Comparison of ENCODE assay signal across 8 mouse cellular contexts in genomic region chr9:114982689-114983360, GRCm38 (mm10). TPM values are rescaled to one million over a fixed set of nuclear protein-coding genes. Genes with fewer than 3 reads are reported as not detected.
DNase-seq lines count a peak whose midpoint lies in the region; ATAC-seq lines count a peak whose summit lies in the region.

TSS of gene Rps27rt (minus strand) at chr9:114982739.

- H3K27ac ChIP-seq in lung, embryonic 16.5 days (ENCODE audit: low read length) = no peak within 1 kb of the TSS
- H3K27ac ChIP-seq in brown adipose tissue, adult 24 weeks (replicated peaks; ENCODE audit: low read depth, low read length) = no peak within 1 kb of the TSS
- no peak within 1 kb of the TSS for H3K27ac ChIP-seq in midbrain, embryonic 15.5 days

- no peak within 1 kb of the TSS for H3K4me2 ChIP-seq in lung, embryonic 16.5 days (ENCODE audit: low read depth, low read length)
- H3K4me2 ChIP-seq in midbrain, embryonic 15.5 days = no peak within 1 kb of the TSS

- no peak for DNase-seq in lung, postnatal 4 days
- no peak for DNase-seq in gonadal fat pad, adult 2 months (ENCODE audit: low read depth)
- DNase-seq in large intestine, adult 2 months (ENCODE audit: low read depth, low spot score) = no peak
- no peak for DNase-seq in cerebellum, postnatal 36 days
- no peak for DNase-seq in lung, postnatal 14 days

- H3K36me3 ChIP-seq in lung, embryonic 16.5 days (ENCODE audit: control insufficient read depth, insufficient read depth, low read length) = no peaks in the 10 kb centered on the region
- H3K36me3 ChIP-seq in midbrain, embryonic 15.5 days (replicated peaks) = no peaks in the 10 kb centered on the region

- H3K27me3 ChIP-seq in lung, embryonic 16.5 days (ENCODE audit: control insufficient read depth, insufficient read depth, low read depth, low read length) = no peaks in the 10 kb centered on the region; the same call in 1 of the 2 replicates
- H3K27me3 ChIP-seq in midbrain, embryonic 15.5 days (replicated peaks) = 0 out of 2 replicates have a peak, but pooled peaks cover 3% of the 10 kb centered on the region

- H3K4me1 ChIP-seq in lung, embryonic 16.5 days (replicated peaks; ENCODE audit: control insufficient read depth, insufficient read depth, low read length) = peaks cover 6% of the 10 kb centered on the region; the same call in 1 of the 2 replicates
- no peaks in the 10 kb centered on the region for H3K4me1 ChIP-seq in brown adipose tissue, adult 24 weeks (ENCODE audit: control insufficient read depth, insufficient read depth, insufficient read length, low read length)
- H3K4me1 ChIP-seq in midbrain, embryonic 15.5 days = peaks cover 10% of the 10 kb centered on the region

- no peak for ATAC-seq in lung, embryonic 16.5 days (ENCODE audit: low read depth)
- no peak for ATAC-seq in midbrain, embryonic 15.5 days (replicated peaks)

- no peak within 1 kb of the TSS for H3K4me3 ChIP-seq in lung, embryonic 16.5 days (ENCODE audit: low read length)
- H3K4me3 ChIP-seq in brown adipose tissue, adult 24 weeks (ENCODE audit: insufficient read depth, low read depth, low read length) = no peak within 1 kb of the TSS
- no peak within 1 kb of the TSS for H3K4me3 ChIP-seq in midbrain, embryonic 15.5 days

- H3K9me3 ChIP-seq in lung, embryonic 16.5 days (ENCODE audit: control insufficient read depth, low read length) = no peaks in the 10 kb centered on the region
- no peaks in the 10 kb centered on the region for H3K9me3 ChIP-seq in midbrain, embryonic 15.5 days

- H3K9ac ChIP-seq in lung, embryonic 16.5 days (ENCODE audit: low read length) = no peak within 1 kb of the TSS
- no peak within 1 kb of the TSS for H3K9ac ChIP-seq in midbrain, embryonic 15.5 days

- WGBS in lung, embryonic 16.5 days = 88% methylated on average over 16 of the region's 16 CpGs
- WGBS in large intestine, adult 2 months = 91% methylated on average over 16 of the region's 16 CpGs
- WGBS in midbrain, embryonic 15.5 days = 95% methylated on average over 16 of the region's 16 CpGs

RNA-seq across cellular contexts. Expression of gene Rps27rt, which starts in this region (rescaled TPM):
- polyA plus RNA-seq in lung, embryonic 16.5 days (2015; fragmentation: Nextera tagmentation; extraction: Ambion mirVana) = 402 and 504 TPM in 2 replicates
- polyA plus RNA-seq in brown adipose tissue, adult 24 weeks (2012; ENCODE audit: insufficient read depth, insufficient read length, missing spikeins) = 705 and 1,225 TPM in 2 replicates
- polyA plus RNA-seq in gonadal fat pad, adult 2 months (2012; rRNA removed) = 104 and 150 TPM in 2 replicates
- polyA plus RNA-seq in large intestine, adult 2 months (2012; rRNA removed) = 97.7 and 129 TPM in 2 replicates
- polyA plus RNA-seq in midbrain, embryonic 15.5 days (2015; fragmentation: Nextera tagmentation; extraction: Ambion mirVana) = 154 and 180 TPM in 2 replicates
